Mouse (Mus musculus) kidney, adult 2 months (tissue): ENCODE data around the gene Nmt1. TPM values are rescaled to one million over a fixed set of nuclear protein-coding genes. Genes with fewer than 3 reads are reported as not detected.

Source experiments
- DNase-seq: peaks from one replicate; pipeline ENCODE4 v3.0.0; 2021
- H3K27ac ChIP-seq: fragments of 200-500 bp; 2 replicates; pipeline ENCODE4 v1.5.1; 2012; ENCODE audit warnings: low read depth, low read length, control low read depth, inconsistent platforms; ENCODE audit not compliant: insufficient read depth
- H3K27me3 ChIP-seq: fragments of 200-500 bp; replicated peaks from 2 replicates; pipeline ENCODE4 v1.6.1; 2012; ENCODE audit warnings: mild to moderate bottlenecking, moderate library complexity, low read length, inconsistent platforms; ENCODE audit not compliant: control insufficient read depth, insufficient read depth
- H3K36me3 ChIP-seq: fragments of 200-500 bp; 2 replicates; pipeline ENCODE4 v1.6.1; 2012; ENCODE audit warnings: mild to moderate bottlenecking, moderate library complexity, low read length, inconsistent platforms; ENCODE audit not compliant: control insufficient read depth, insufficient read depth
- H3K4me1 ChIP-seq: fragments of 200-500 bp; 2 replicates; pipeline ENCODE4 v1.6.1; 2011; ENCODE audit warnings: low read length; ENCODE audit not compliant: control insufficient read depth, insufficient read depth
- H3K4me3 ChIP-seq: fragments of 200-500 bp; 2 replicates; pipeline ENCODE4 v1.5.1; 2011; ENCODE audit warnings: mild to moderate bottlenecking, low read depth, low read length, control low read depth; ENCODE audit not compliant: insufficient read depth
- CTCF ChIP-seq: fragments of 200-500 bp; conservative IDR thresholded peaks from 2 replicates; pipeline ENCODE4 v1.5.1; 2011; ENCODE audit warnings: low read depth, mild to moderate bottlenecking, control low read depth, low read length, moderate library complexity, mixed read lengths; ENCODE audit not compliant: insufficient read depth, insufficient read length
- POLR2A ChIP-seq: fragments of 200-500 bp; IDR thresholded peaks from one replicate; pipeline ENCODE4 v1.6.1; 2011; ENCODE audit warnings: low read depth, low read length, control low read depth
- WGBS: fragments of 180-500 bp; shearing (Covaris S2); methylation state at CpG from one replicate; pipeline ENCODE4 v1.1.7; 2018; 5-methylcytosine and 5-hydroxymethylcytosine counted together
- polyA plus RNA-seq: library from polyadenylated mRNA; depleted of rRNA; stranded (reverse); fragments of >200 nt; gene quantifications from 2 replicates; pipeline ENCODE4 v1.2.3, GENCODE M21; 2012

Nmt1 gene
- polyA plus RNA-seq, 1 experiment: 49.7 TPM

DNA sequence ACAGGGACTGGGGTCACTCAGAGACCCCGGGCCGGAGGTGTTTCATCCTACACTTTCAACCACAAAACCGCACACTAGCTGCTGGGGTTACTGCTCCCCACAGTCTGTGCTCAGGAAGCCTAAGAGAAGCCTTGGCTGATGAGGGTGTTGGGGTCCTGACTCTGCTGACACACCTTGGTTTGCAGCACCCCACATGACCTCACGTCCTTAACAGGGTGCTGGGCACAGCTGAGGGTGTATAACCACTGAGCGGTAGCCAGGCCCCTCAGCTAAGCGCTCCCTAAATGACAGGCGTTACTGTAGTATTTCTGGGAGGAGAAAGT is 29.8 kb upstream of the Nmt1 start:
- no peak for DNase-seq
- TF ChIP-seq POLR2A (no peak), CTCF (no peak)
- no peak overlapping the region for H3K4me3 ChIP-seq
- no peak overlapping the region for H3K27ac ChIP-seq
- H3K4me1 ChIP-seq: no peaks in the 10 kb centered on the region
- H3K36me3 ChIP-seq: no peaks in the 10 kb centered on the region
- no peaks in the 10 kb centered on the region for H3K27me3 ChIP-seq
- 92% methylated on average over 7 of the region's 7 CpGs for WGBS

DNA sequence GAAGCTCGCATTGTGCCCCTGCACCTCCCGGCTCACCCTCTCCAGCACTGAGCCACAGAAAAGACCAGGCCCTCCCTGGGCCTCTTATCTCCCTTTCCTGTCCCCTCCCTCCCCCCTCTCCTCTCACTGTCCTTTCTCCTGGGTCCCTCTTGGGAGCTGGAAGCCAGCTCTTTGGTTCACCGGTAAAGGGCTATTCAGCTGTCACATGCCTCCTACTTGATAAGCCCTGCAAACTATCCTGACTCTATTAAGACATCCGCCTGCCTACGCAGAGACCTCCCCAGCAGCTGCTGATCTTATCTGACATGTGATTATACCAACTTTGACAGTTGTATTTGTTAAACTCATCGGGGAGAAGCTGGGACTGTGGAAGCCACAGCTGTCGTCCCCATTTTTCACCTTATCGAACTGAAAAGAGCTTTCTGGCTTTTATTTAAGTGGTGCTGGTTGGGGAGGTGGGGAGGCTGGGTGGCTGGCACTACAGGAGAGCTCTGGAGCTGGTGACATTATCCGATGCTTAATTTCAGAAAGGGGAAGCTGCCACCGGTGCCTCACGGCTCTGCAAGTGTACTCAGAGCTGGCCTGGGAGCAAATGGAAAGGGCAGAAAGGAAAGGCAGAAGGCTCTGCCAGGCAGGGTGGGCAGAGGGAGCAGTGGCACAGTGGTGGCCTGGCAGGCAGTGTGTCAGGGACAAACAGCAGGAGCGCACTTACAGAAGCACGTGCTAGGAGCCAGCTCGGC is 29.2 kb upstream of the Nmt1 start:
- Histone ChIP-seq H3K4me3 (no peak overlapping the region), H3K27ac (no peak overlapping the region), H3K36me3 (no peaks in the 10 kb centered on the region), H3K27me3 (no peaks in the 10 kb centered on the region), H3K4me1 (no peaks in the 10 kb centered on the region)
- WGBS: 85% methylated on average over 14 of the region's 14 CpGs
- TF ChIP-seq POLR2A: no peak
- TF ChIP-seq CTCF: no peak
- no peak for DNase-seq

DNA sequence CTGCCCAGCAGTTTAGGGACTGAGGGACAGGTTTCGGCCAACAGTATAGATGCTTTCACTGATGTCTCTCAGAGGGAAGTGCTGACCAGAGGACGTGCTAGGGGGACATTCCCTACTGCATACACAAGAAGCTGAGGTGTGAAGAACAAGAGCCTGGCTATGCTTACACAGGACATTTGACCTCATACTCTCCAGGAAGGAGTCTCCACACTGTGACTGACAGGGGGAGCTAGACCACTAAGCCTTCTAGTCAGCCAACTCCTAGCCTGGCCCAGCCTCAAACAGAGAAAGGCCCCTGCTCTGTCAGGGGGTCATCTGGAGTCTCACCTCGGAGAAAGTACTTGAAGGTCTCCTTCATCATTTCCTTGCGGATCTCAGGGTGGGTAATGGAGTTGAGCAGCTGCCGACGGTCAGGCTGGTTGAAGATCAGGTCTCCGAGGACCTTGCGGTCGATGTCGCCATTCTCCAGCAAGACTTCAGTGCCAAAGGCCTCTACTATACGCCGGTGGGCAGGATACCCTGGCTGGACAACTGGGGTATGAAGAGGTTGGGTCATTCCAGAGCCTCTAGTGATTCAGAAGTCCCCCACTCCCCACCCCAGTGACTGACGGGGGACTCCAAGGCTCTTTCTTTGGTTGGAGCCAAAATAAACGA is 28.5 kb upstream of the Nmt1 start:
- Histone ChIP-seq H3K36me3 (no peaks in the 10 kb centered on the region), H3K27ac (no peak overlapping the region)
- WGBS: 86% methylated on average over 14 of the region's 14 CpGs

GRCm38 (mm10) chr11:103000111-103000510 is 27.9 kb upstream of the Nmt1 start:
- TF ChIP-seq CTCF (no peak), POLR2A (no peak)
- WGBS: 90% methylated on average over 16 of the region's 16 CpGs
- no peak for DNase-seq
- H3K4me1 ChIP-seq: no peaks in the 10 kb centered on the region
- H3K4me3 ChIP-seq: no peak overlapping the region
- H3K27me3 ChIP-seq: no peaks in the 10 kb centered on the region
- H3K27ac ChIP-seq: no peak overlapping the region
- H3K36me3 ChIP-seq: no peaks in the 10 kb centered on the region

More for the DNA sequence above, 28.5 kb upstream of the Nmt1 start:
- no peak for DNase-seq
- H3K4me3 ChIP-seq: no peak overlapping the region
- no peaks in the 10 kb centered on the region for H3K27me3 ChIP-seq
- no peaks in the 10 kb centered on the region for H3K4me1 ChIP-seq
- no peak for TF ChIP-seq CTCF

DNA sequence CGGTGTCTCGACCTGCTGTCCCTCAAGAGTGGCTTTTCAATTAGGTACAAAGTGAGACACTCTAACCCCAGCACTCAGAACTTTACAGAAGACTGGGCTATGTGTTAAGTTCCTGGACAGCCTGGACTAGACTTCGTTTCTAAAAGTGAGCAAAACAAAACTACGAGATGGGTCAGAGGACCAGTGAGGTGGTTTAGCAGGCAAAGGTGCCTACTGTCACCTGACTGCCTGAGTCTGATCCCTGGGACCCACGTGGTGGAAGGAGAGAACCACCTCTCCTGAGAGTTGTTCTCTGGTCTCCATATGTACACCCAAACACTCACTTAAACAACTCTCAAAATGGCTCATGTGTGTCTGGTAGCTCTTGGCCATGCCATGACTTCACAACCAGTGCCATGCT is 26.9 kb upstream of the Nmt1 start:
- no peak for TF ChIP-seq CTCF
- TF ChIP-seq POLR2A: no peak
- no peak overlapping the region for H3K27ac ChIP-seq
- DNase-seq: no peak
- no peaks in the 10 kb centered on the region for H3K4me1 ChIP-seq
- H3K36me3 ChIP-seq: no peaks in the 10 kb centered on the region
- no peaks in the 10 kb centered on the region for H3K27me3 ChIP-seq
- H3K4me3 ChIP-seq: no peak overlapping the region
- 83% methylated on average over 5 of the region's 5 CpGs for WGBS

- DNase-seq: peak; percentile 68
- Histone ChIP-seq H3K27me3 (no peaks in the 10 kb centered on the region), H3K27ac (no peak overlapping the region), H3K36me3 (no peaks in the 10 kb centered on the region), H3K4me1 (no peaks in the 10 kb centered on the region), H3K4me3 (no peak overlapping the region)
- no peak for TF ChIP-seq CTCF
- TF ChIP-seq POLR2A: no peak
- WGBS: 40% methylated on average over 5 of the region's 5 CpGs
Measured at GRCm38 (mm10) chr11:103003210-103003609, 24.8 kb upstream of the Nmt1 start.

GRCm38 (mm10) chr11:103004852-103005251 is 23.1 kb upstream of the Nmt1 start:
- WGBS: 67% methylated on average over 1 of the region's 1 CpGs

More at GRCm38 (mm10) chr11:103004852-103005251, 23.1 kb upstream of the Nmt1 start:
- H3K36me3 ChIP-seq: no peaks in the 10 kb centered on the region
- no peak overlapping the region for H3K4me3 ChIP-seq
- H3K27me3 ChIP-seq: no peaks in the 10 kb centered on the region
- DNase-seq: no peak
- TF ChIP-seq POLR2A (no peak), CTCF (no peak)
- no peak overlapping the region for H3K27ac ChIP-seq
- no peaks in the 10 kb centered on the region for H3K4me1 ChIP-seq
